17 mouse cellular contexts compared by ENCODE assay signal in the genomic region with DNA sequence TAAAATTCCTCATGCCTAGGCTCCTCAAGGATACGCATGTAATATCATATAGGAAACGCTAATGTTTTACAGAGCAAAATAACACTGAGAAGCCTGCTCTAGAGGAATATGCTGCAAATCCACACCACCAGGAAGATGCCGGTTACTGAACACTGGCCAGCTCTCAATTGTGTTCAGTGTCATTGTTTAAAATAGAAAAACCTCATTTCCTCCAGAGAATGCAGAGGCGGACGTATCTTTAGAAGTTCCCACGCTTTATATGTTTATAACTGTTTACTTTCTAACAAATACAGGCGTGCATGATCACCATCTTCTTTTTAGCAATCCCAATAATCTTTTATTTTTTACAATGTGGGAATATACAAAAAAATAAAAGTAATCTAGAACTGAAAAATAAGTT. TPM values are rescaled to one million over a fixed set of nuclear protein-coding genes. Genes with fewer than 3 reads are reported as not detected.
"Had no signal": no experiment of that assay in that cellular context is flagged by ENCODE, and none has a peak within 500 bp of the region (broad histone marks: within the 10 kb centered on the region; RNA-seq: fewer than 3 reads in every experiment).

No protein-coding gene starts in this region.

- H3K36me3 ChIP-seq: limb, embryonic 10.5 days; liver, embryonic 15.5 days; lung, embryonic 15.5 days; midbrain, embryonic 10.5 days; neural tube, embryonic 15.5 days had no signal

- ATAC-seq: intestine, embryonic 16.5 days had no signal

- H3K4me2 ChIP-seq: liver, embryonic 11.5 days; liver, embryonic 15.5 days; lung, embryonic 15.5 days; neural tube, embryonic 15.5 days had no signal

- H3K4me3 ChIP-seq: left cerebral cortex, adult 2 months; limb, embryonic 10.5 days; liver, embryonic 15.5 days; lung, embryonic 15.5 days; midbrain, embryonic 10.5 days; myocyte; neural tube, embryonic 15.5 days had no signal

- H3K9ac ChIP-seq: liver, embryonic 15.5 days; lung, embryonic 15.5 days; neural tube, embryonic 15.5 days had no signal

- H3K27me3 ChIP-seq: liver, embryonic 15.5 days; lung, embryonic 15.5 days; neural tube, embryonic 15.5 days had no signal

- H3K27ac ChIP-seq: kidney, postnatal 0 days; left cerebral cortex, adult 2 months; limb, embryonic 10.5 days; liver, embryonic 15.5 days; lung, embryonic 15.5 days; midbrain, embryonic 10.5 days; neural tube, embryonic 15.5 days; stomach, postnatal 0 days had no signal

- DNase-seq: kidney, adult 8-10 months; midbrain, embryonic 14.5 days; right cerebral cortex, adult 18-20 months; thymus, adult 18-20 months; thymus, postnatal 14 days had no signal

- H3K9me3 ChIP-seq: limb, embryonic 10.5 days; liver, embryonic 15.5 days; lung, embryonic 15.5 days; midbrain, embryonic 10.5 days; neural tube, embryonic 15.5 days had no signal

- H3K4me1 ChIP-seq: limb, embryonic 10.5 days; liver, embryonic 15.5 days; lung, embryonic 15.5 days; midbrain, embryonic 10.5 days; neural tube, embryonic 15.5 days had no signal

RNA-seq across cellular contexts. Expression of a gene that starts 33.1 kb away (rescaled TPM):
- total RNA-seq: megakaryocyte, adult 5-6 weeks had no signal
